Mouse (Mus musculus): ENCODE data around the gene Hoxd1. TPM values are rescaled to one million over a fixed set of nuclear protein-coding genes. Genes with fewer than 3 reads are reported as not detected.
A peak's percentile ranks its signal among the peaks of the same experiment; 100 is the strongest.

Gene Hoxd1
- polyA plus RNA-seq, 1 experiment from 2014 or later, result 0.32 TPM

- Histone ChIP-seq H3K27me3 (ENCODE audit: control insufficient read depth, insufficient read depth, low read length) (no peaks in the 10 kb centered on the region), H3K4me2 (ENCODE audit: low read depth, low read length) (peak overlapping the region; percentile 66), H3K9ac (replicated peaks; ENCODE audit: low read depth, low read length) (peak overlapping the region; percentile 62), H3K4me3 (ENCODE audit: low read depth, low read length) (peak overlapping the region; percentile 26), H3K36me3 (ENCODE audit: control insufficient read depth, insufficient read depth, low read length) (peaks cover 5% of the 10 kb centered on the region; the same call in 1 of the 2 replicates), H3K9me3 (ENCODE audit: control insufficient read depth, low read length) (no peaks in the 10 kb centered on the region), H3K4me1 (ENCODE audit: control insufficient read depth, insufficient read depth, low read length) (peaks cover 87% of the 10 kb centered on the region), H3K27ac (ENCODE audit: low read depth, low read length) (peak overlapping the region; percentile 92)
- no peak for ATAC-seq (ENCODE audit: low read depth)
- WGBS, result 7% methylated on average over 15 of the region's 15 CpGs
Measured at GRCm38 (mm10) chr2:74736688-74737577, 25.8 kb upstream of the Hoxd1 start.

- Histone ChIP-seq H3K4me3 (ENCODE audit: low read depth, low read length) (peak overlapping the region; percentile 26), H3K36me3 (ENCODE audit: control insufficient read depth, insufficient read depth, low read length) (peaks cover 5% of the 10 kb centered on the region; the same call in 1 of the 2 replicates), H3K4me1 (ENCODE audit: control insufficient read depth, insufficient read depth, low read length) (peaks cover 80% of the 10 kb centered on the region), H3K9me3 (ENCODE audit: control insufficient read depth, low read length) (no peaks in the 10 kb centered on the region), H3K27me3 (ENCODE audit: control insufficient read depth, insufficient read depth, low read length) (no peaks in the 10 kb centered on the region), H3K27ac (ENCODE audit: low read depth, low read length) (peak overlapping the region; percentile 92), H3K9ac (replicated peaks; ENCODE audit: low read depth, low read length) (peak overlapping the region; percentile 62; the same call in 1 of the 2 replicates), H3K4me2 (ENCODE audit: low read depth, low read length) (peak overlapping the region; percentile 66)
- WGBS, result 12% methylated on average over 7 of the region's 7 CpGs
- ATAC-seq (ENCODE audit: low read depth), result no peak
Measured at GRCm38 (mm10) chr2:74737578-74738070, 25.2 kb upstream of the Hoxd1 start.

GRCm38 (mm10) chr2:74738623-74739475 lies 23.9 kb upstream of the Hoxd1 start:
- H3K27me3 ChIP-seq (ENCODE audit: control insufficient read depth, insufficient read depth, low read length), result no peaks in the 10 kb centered on the region
- ATAC-seq (ENCODE audit: low read depth), result no peak
- H3K4me1 ChIP-seq (ENCODE audit: control insufficient read depth, insufficient read depth, low read length), result peaks cover 72% of the 10 kb centered on the region
- H3K36me3 ChIP-seq (ENCODE audit: control insufficient read depth, insufficient read depth, low read length), result peaks cover 5% of the 10 kb centered on the region; the same call in 1 of the 2 replicates
- H3K4me2 ChIP-seq (ENCODE audit: low read depth, low read length), result peak overlapping the region; percentile 66
- 3% methylated on average over 20 of the region's 20 CpGs for WGBS
- peak overlapping the region; percentile 92 for H3K27ac ChIP-seq (ENCODE audit: low read depth, low read length)
- peak overlapping the region; percentile 2; the same call in 1 of the 2 replicates for H3K4me3 ChIP-seq (ENCODE audit: low read depth, low read length)
- H3K9ac ChIP-seq (replicated peaks; ENCODE audit: low read depth, low read length), result peak overlapping the region; percentile 62
- H3K9me3 ChIP-seq (ENCODE audit: control insufficient read depth, low read length), result no peaks in the 10 kb centered on the region

DNA sequence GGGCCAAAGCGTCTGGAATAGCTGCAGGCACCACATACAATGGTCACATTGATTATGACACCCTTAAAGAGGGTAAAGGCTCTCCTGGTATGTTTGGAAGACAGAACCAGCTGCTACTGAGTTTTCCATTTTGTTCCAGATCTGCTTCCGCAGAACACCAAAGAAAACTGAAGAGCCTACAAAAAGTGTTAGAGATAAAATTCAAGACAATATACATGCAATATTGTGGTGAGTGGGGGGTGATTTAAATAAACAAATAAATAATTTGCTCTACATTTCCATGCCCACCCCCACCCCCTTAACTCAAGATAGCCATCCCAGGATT lies 23.3 kb upstream of the Hoxd1 start:
- WGBS, result 8% methylated on average over 2 of the region's 2 CpGs
- Histone ChIP-seq H3K36me3 (ENCODE audit: control insufficient read depth, insufficient read depth, low read length) (peaks cover 7% of the 10 kb centered on the region; the same call in 1 of the 2 replicates), H3K4me1 (ENCODE audit: control insufficient read depth, insufficient read depth, low read length) (peaks cover 66% of the 10 kb centered on the region), H3K9me3 (ENCODE audit: control insufficient read depth, low read length) (no peaks in the 10 kb centered on the region), H3K9ac (replicated peaks; ENCODE audit: low read depth, low read length) (peak overlapping the region; percentile 55; the same call in 1 of the 2 replicates), H3K27me3 (ENCODE audit: control insufficient read depth, insufficient read depth, low read length) (no peaks in the 10 kb centered on the region), H3K27ac (ENCODE audit: low read depth, low read length) (peak overlapping the region; percentile 92), H3K4me3 (ENCODE audit: low read depth, low read length) (peak overlapping the region; percentile 27; the same call in 1 of the 2 replicates), H3K4me2 (ENCODE audit: low read depth, low read length) (peak overlapping the region; percentile 66)
- ATAC-seq (ENCODE audit: low read depth), result no peak

GRCm38 (mm10) chr2:74739869-74740268 lies 22.9 kb upstream of the Hoxd1 start:
- Histone ChIP-seq H3K4me3 (ENCODE audit: low read depth, low read length) (peak overlapping the region; percentile 27), H3K9ac (replicated peaks; ENCODE audit: low read depth, low read length) (peak overlapping the region; percentile 55; the same call in 1 of the 2 replicates)
- 3% methylated on average over 14 of the region's 14 CpGs for WGBS

GRCm38 (mm10) chr2:74740311-74741091 lies 22.3 kb upstream of the Hoxd1 start:
- peak; percentile 41; the same call in 1 of the 2 replicates for ATAC-seq (ENCODE audit: low read depth)
- Histone ChIP-seq H3K4me3 (ENCODE audit: low read depth, low read length) (peak overlapping the region; percentile 27), H3K9ac (replicated peaks; ENCODE audit: low read depth, low read length) (peak overlapping the region; percentile 55), H3K9me3 (ENCODE audit: control insufficient read depth, low read length) (no peaks in the 10 kb centered on the region), H3K4me1 (ENCODE audit: control insufficient read depth, insufficient read depth, low read length) (peaks cover 65% of the 10 kb centered on the region), H3K4me2 (ENCODE audit: low read depth, low read length) (peak overlapping the region; percentile 66), H3K27ac (ENCODE audit: low read depth, low read length) (peak overlapping the region; percentile 92), H3K36me3 (ENCODE audit: control insufficient read depth, insufficient read depth, low read length) (0 out of 2 replicates have a peak, but pooled peaks cover 3% of the 10 kb centered on the region), H3K27me3 (ENCODE audit: control insufficient read depth, insufficient read depth, low read length) (no peaks in the 10 kb centered on the region)
- under 1% methylated on average over 43 of the region's 43 CpGs for WGBS

More at GRCm38 (mm10) chr2:74739869-74740268, 22.9 kb upstream of the Hoxd1 start:
- no peaks in the 10 kb centered on the region for H3K9me3 ChIP-seq (ENCODE audit: control insufficient read depth, low read length)
- no peaks in the 10 kb centered on the region for H3K27me3 ChIP-seq (ENCODE audit: control insufficient read depth, insufficient read depth, low read length)
- no peak for ATAC-seq (ENCODE audit: low read depth)
- peak overlapping the region; percentile 66 for H3K4me2 ChIP-seq (ENCODE audit: low read depth, low read length)
- peak overlapping the region; percentile 92 for H3K27ac ChIP-seq (ENCODE audit: low read depth, low read length)
- peaks cover 7% of the 10 kb centered on the region; the same call in 1 of the 2 replicates for H3K36me3 ChIP-seq (ENCODE audit: control insufficient read depth, insufficient read depth, low read length)
- peaks cover 65% of the 10 kb centered on the region for H3K4me1 ChIP-seq (ENCODE audit: control insufficient read depth, insufficient read depth, low read length)

- Histone ChIP-seq H3K9me3 (ENCODE audit: control insufficient read depth, low read length) (no peaks in the 10 kb centered on the region), H3K4me2 (ENCODE audit: low read depth, low read length) (no peak overlapping the region), H3K36me3 (ENCODE audit: control insufficient read depth, insufficient read depth, low read length) (peaks cover 6% of the 10 kb centered on the region; the same call in 1 of the 2 replicates), H3K27me3 (ENCODE audit: control insufficient read depth, insufficient read depth, low read length) (no peaks in the 10 kb centered on the region), H3K9ac (replicated peaks; ENCODE audit: low read depth, low read length) (no peak overlapping the region), H3K27ac (ENCODE audit: low read depth, low read length) (peak overlapping the region; percentile 25; the same call in 1 of the 2 replicates), H3K4me3 (ENCODE audit: low read depth, low read length) (no peak overlapping the region), H3K4me1 (ENCODE audit: control insufficient read depth, insufficient read depth, low read length) (peaks cover 65% of the 10 kb centered on the region)
- no peak for ATAC-seq (ENCODE audit: low read depth)
- 31% methylated on average over 2 of the region's 3 CpGs for WGBS
Measured at GRCm38 (mm10) chr2:74741252-74741978, 21.4 kb upstream of the Hoxd1 start.

DNA sequence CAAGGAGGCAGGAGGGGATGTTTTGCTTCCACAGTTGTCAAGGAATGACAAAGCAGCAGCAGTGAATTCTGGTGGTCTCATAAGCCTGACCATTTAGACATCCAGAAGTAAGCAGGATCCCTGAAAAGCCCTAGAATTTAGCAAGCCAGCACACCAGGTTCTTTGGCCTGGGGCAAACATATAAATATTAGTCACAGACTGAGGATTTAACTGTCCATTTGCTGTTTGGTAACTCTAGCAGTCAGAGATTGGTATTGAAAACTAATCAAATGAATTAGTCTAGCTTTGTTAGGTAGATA lies 20.9 kb upstream of the Hoxd1 start:
- Histone ChIP-seq H3K27ac (ENCODE audit: low read depth, low read length) (peak overlapping the region; percentile 25; the same call in 1 of the 2 replicates), H3K4me2 (ENCODE audit: low read depth, low read length) (no peak overlapping the region), H3K36me3 (ENCODE audit: control insufficient read depth, insufficient read depth, low read length) (peaks cover 11% of the 10 kb centered on the region), H3K4me1 (ENCODE audit: control insufficient read depth, insufficient read depth, low read length) (peaks cover 65% of the 10 kb centered on the region), H3K9ac (replicated peaks; ENCODE audit: low read depth, low read length) (no peak overlapping the region), H3K9me3 (ENCODE audit: control insufficient read depth, low read length) (no peaks in the 10 kb centered on the region), H3K27me3 (ENCODE audit: control insufficient read depth, insufficient read depth, low read length) (no peaks in the 10 kb centered on the region), H3K4me3 (ENCODE audit: low read depth, low read length) (no peak overlapping the region)
- no peak for ATAC-seq (ENCODE audit: low read depth)

All from neural tube, embryonic 14.5 days (tissue).